Mouse (Mus musculus) lung, postnatal 0 days (tissue): ENCODE measurements around the gene Ctdnep1. TPM values are rescaled to one million over a fixed set of nuclear protein-coding genes. Genes with fewer than 3 reads are reported as not detected.
A peak's percentile ranks its signal among the peaks of the same experiment; 100 is the strongest.

Source experiments
- ATAC-seq: fragments of 200-750 bp; cut with Nextera tagmentation; 2 replicates; pipeline ENCODE4 v1.8.0; 2017; ENCODE audit warnings: moderate library complexity
- DNase-seq: peaks from one replicate; pipeline ENCODE4 v3.0.0-alpha.2; 2016; ENCODE audit warnings: low spot score
- H3K27ac ChIP-seq: fragments of 300-500 bp; sonication (generic); 2 replicates; pipeline ENCODE4 v1.5.1; 2014; ENCODE audit warnings: antibody characterized with exemption, mild to moderate bottlenecking, low read length, mixed read lengths
- H3K27me3 ChIP-seq: fragments of 300-500 bp; sonication (generic); replicated peaks from 2 replicates; pipeline ENCODE4 v1.6.1; 2014; ENCODE audit warnings: low read length, mixed read lengths; ENCODE audit not compliant: insufficient read depth
- H3K36me3 ChIP-seq: fragments of 300-500 bp; sonication (generic); 2 replicates; pipeline ENCODE4 v1.6.1; 2014; ENCODE audit warnings: low read length, mixed read lengths; ENCODE audit not compliant: insufficient read depth
- H3K4me1 ChIP-seq: fragments of 300-500 bp; sonication (generic); 2 replicates; pipeline ENCODE4 v1.6.1; 2014; ENCODE audit warnings: antibody characterized with exemption, low read depth, low read length, mixed read lengths; ENCODE audit not compliant: insufficient read depth
- H3K4me2 ChIP-seq: fragments of 300-500 bp; sonication (generic); replicated peaks from 2 replicates; pipeline ENCODE4 v1.6.1; 2014; ENCODE audit warnings: low read depth, mild to moderate bottlenecking, low read length, moderate library complexity, mixed read lengths
- H3K4me3 ChIP-seq: fragments of 300-500 bp; sonication (generic); 2 replicates; pipeline ENCODE4 v1.5.1; 2014; ENCODE audit warnings: low read depth, low read length
- H3K9ac ChIP-seq: fragments of 300-500 bp; sonication (generic); replicated peaks from 2 replicates; pipeline ENCODE4 v1.6.1; 2014; ENCODE audit warnings: low read depth, mild to moderate bottlenecking
- H3K9me3 ChIP-seq: fragments of 300-500 bp; sonication (generic); 2 replicates; pipeline ENCODE4 v1.6.1; 2016; ENCODE audit warnings: low read length, mixed read lengths
- CTCF ChIP-seq: IDR thresholded peaks from 2 replicates; pipeline ENCODE4 v1.5.1; 2016; ENCODE audit warnings: antibody characterized with exemption, mild to moderate bottlenecking
- EP300 ChIP-seq: IDR thresholded peaks from 2 replicates; pipeline ENCODE4 v1.6.1; 2016; ENCODE audit warnings: antibody characterized with exemption, mild to moderate bottlenecking, control low read depth
- WGBS: fragments of 180-500 bp; shearing (Covaris S2); extraction: QIAGEN DNeasy Blood & Tissue Kit; methylation state at CpG from one replicate; pipeline ENCODE4 v1.1.7; 2014; 5-methylcytosine and 5-hydroxymethylcytosine counted together
- polyA plus RNA-seq: library from polyadenylated mRNA; unstranded; fragments of >200 nt; fragmentation: Nextera tagmentation; extraction: Ambion mirVana; gene quantifications from 2 replicates; pipeline ENCODE4 v1.2.1, GENCODE M21; 2015

Ctdnep1 gene
- polyA plus RNA-seq, 1 experiment from 2014 or later: 24.7 TPM

- DNase-seq (no peak), ATAC-seq (no peak)
- Histone ChIP-seq H3K4me2 (no peak overlapping the region), H3K36me3 (no peaks in the 10 kb centered on the region), H3K4me1 (no peaks in the 10 kb centered on the region), H3K27me3 (no peaks in the 10 kb centered on the region), H3K9me3 (no peaks in the 10 kb centered on the region), H3K27ac (no peak overlapping the region), H3K9ac (no peak overlapping the region), H3K4me3 (no peak overlapping the region)
- no peak for TF ChIP-seq EP300
- TF ChIP-seq CTCF: peak; percentile 32
- WGBS: 78% methylated on average over 1 of the region's 1 CpGs
These were observed 24.7 kb upstream of the Ctdnep1 start for GRCm38 (mm10) chr11:69956218-69956617.

- Histone ChIP-seq H3K9me3 (no peaks in the 10 kb centered on the region), H3K9ac (no peak overlapping the region), H3K27ac (no peak overlapping the region), H3K36me3 (no peaks in the 10 kb centered on the region), H3K4me1 (no peaks in the 10 kb centered on the region), H3K4me2 (no peak overlapping the region), H3K4me3 (no peak overlapping the region), H3K27me3 (peaks cover 10% of the 10 kb centered on the region)
- TF ChIP-seq CTCF (peak; percentile 67), EP300 (no peak)
- ATAC-seq (no peak), DNase-seq (no peak)
- WGBS: 26% methylated on average over 5 of the region's 5 CpGs
These were observed 20.3 kb upstream of the Ctdnep1 start for GRCm38 (mm10) chr11:69960616-69961015.

- no peak for DNase-seq
- peaks cover 16% of the 10 kb centered on the region for H3K27me3 ChIP-seq
These were observed 19.1 kb upstream of the Ctdnep1 start for GRCm38 (mm10) chr11:69961841-69962240.

GRCm38 (mm10) chr11:69964650-69965270 is 16.2 kb upstream of the Ctdnep1 start, which contains the start of gene Cldn7:
Cldn7 (plus strand) TSS chr11:69964779.
- no peaks in the 10 kb centered on the region for H3K4me1 ChIP-seq
- peak within 1 kb of the TSS; percentile 64 for H3K4me2 ChIP-seq
- H3K27ac ChIP-seq: peak within 1 kb of the TSS; percentile 87
- 9% methylated on average over 23 of the region's 24 CpGs for WGBS
- ATAC-seq: 0 out of 2 replicates have a peak, but pooled peaks have one; percentile 13
- peaks cover 7% of the 10 kb centered on the region; the same call in 1 of the 2 replicates for H3K36me3 ChIP-seq
- H3K9me3 ChIP-seq: no peaks in the 10 kb centered on the region
- H3K4me3 ChIP-seq: peak within 1 kb of the TSS; percentile 49
- TF ChIP-seq EP300: no peak
- TF ChIP-seq CTCF: no peak
- no peak for DNase-seq
- peaks cover 16% of the 10 kb centered on the region for H3K27me3 ChIP-seq
- peak within 1 kb of the TSS; percentile 50 for H3K9ac ChIP-seq

More at GRCm38 (mm10) chr11:69961841-69962240, 19.1 kb upstream of the Ctdnep1 start:
- ATAC-seq: no peak
- no peak overlapping the region for H3K4me2 ChIP-seq
- no peak overlapping the region for H3K27ac ChIP-seq
- no peak overlapping the region for H3K4me3 ChIP-seq
- no peak for TF ChIP-seq EP300
- no peak for TF ChIP-seq CTCF
- H3K9ac ChIP-seq: no peak overlapping the region
- WGBS: 32% methylated on average over 5 of the region's 5 CpGs
- no peaks in the 10 kb centered on the region for H3K36me3 ChIP-seq
- H3K9me3 ChIP-seq: no peaks in the 10 kb centered on the region
- H3K4me1 ChIP-seq: no peaks in the 10 kb centered on the region

GRCm38 (mm10) chr11:69965271-69966005 is 15.5 kb upstream of the Ctdnep1 start:
- H3K27me3 ChIP-seq: peaks cover 16% of the 10 kb centered on the region
- TF ChIP-seq CTCF: no peak
- peak; percentile 93 for DNase-seq

GRCm38 (mm10) chr11:69966006-69966859 is 14.7 kb upstream of the Ctdnep1 start:
- TF ChIP-seq EP300: no peak
- TF ChIP-seq CTCF: no peak
- WGBS: 3% methylated on average over 58 of the region's 59 CpGs
- DNase-seq (peak; percentile 77), ATAC-seq (peak; percentile 63)
- Histone ChIP-seq H3K27me3 (peaks cover 16% of the 10 kb centered on the region), H3K36me3 (peaks cover 11% of the 10 kb centered on the region), H3K4me2 (peak overlapping the region; percentile 64), H3K27ac (peak overlapping the region; percentile 87), H3K4me1 (no peaks in the 10 kb centered on the region), H3K9ac (peak overlapping the region; percentile 50), H3K9me3 (no peaks in the 10 kb centered on the region), H3K4me3 (peak overlapping the region; percentile 49)

More at GRCm38 (mm10) chr11:69965271-69966005, 15.5 kb upstream of the Ctdnep1 start:
- 2% methylated on average over 47 of the region's 49 CpGs for WGBS
- H3K27ac ChIP-seq: peak overlapping the region; percentile 87
- H3K9ac ChIP-seq: peak overlapping the region; percentile 50
- H3K4me3 ChIP-seq: peak overlapping the region; percentile 49
- H3K9me3 ChIP-seq: no peaks in the 10 kb centered on the region
- peak overlapping the region; percentile 64 for H3K4me2 ChIP-seq
- H3K4me1 ChIP-seq: no peaks in the 10 kb centered on the region
- H3K36me3 ChIP-seq: peaks cover 8% of the 10 kb centered on the region
- peak; percentile 91 for ATAC-seq
